Mouse (Mus musculus): ENCODE results near the gene Otud4.
"Not testable (repeated sequence)": the region's sequence is repeated elsewhere in the genome, so short reads cannot be mapped to it uniquely, and the experiment has no call there.

Otud4 gene

GRCm38 (mm10) chr8:79639586-79640451 is at the start of gene Otud4:
TSS of gene Otud4 (plus strand) at chr8:79639618.
- DNase-seq = peak; percentile 50 to 52

- no peak for DNase-seq
Observed at GRCm38 (mm10) chr8:79600962-79601361, 38.5 kb upstream of the Otud4 start.

- not testable (repeated sequence) for DNase-seq
Observed at GRCm38 (mm10) chr8:79603204-79603603, 36.2 kb upstream of the Otud4 start.

- no peak for DNase-seq
Observed at GRCm38 (mm10) chr8:79606225-79606624, 33.2 kb upstream of the Otud4 start.

- no peak for DNase-seq
Observed at GRCm38 (mm10) chr8:79606751-79607300, 32.6 kb upstream of the Otud4 start.

DNA sequence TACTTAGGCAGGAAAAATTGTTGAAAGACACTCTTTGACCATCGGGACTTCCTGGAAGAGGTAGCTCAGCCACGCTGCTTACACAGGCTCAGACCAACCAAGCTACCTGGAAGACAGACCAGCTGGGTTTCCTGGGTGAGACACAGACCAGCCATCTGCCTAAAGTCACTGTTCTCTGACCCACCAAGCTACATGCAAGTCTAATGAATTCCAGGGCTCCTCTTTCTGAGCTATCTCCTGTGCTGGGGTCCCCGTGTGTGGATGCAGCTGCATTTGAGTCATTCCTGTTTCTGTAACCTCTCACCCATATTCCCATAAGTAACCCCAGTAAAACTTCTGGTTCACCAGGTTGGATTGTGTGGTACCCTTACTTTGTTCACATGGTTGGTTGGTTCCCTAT is 30.7 kb upstream of the Otud4 start:
- DNase-seq = no peak

- DNase-seq = no peak
Observed at GRCm38 (mm10) chr8:79610268-79610667, 29.1 kb upstream of the Otud4 start.

DNA sequence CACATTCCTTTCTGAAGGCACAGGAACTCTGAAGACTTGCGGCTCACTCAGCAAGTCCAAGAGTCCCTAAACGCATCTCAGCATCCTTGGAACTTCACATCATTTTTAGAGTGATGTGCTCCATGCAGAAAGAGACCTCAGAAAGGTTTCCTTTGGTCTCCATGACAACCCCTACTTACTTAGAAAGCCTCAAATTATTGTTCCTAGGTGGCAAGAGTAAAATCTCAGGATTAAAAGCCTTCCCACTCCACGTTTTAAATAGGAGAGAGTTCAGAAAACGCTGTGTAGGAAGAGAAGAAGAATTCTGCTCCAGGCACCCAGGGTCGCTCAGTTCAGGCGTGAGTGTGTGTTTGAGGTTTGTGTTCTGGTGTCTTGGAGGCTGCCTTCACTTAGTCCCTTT is 27.1 kb upstream of the Otud4 start:
- no peak for DNase-seq

DNA sequence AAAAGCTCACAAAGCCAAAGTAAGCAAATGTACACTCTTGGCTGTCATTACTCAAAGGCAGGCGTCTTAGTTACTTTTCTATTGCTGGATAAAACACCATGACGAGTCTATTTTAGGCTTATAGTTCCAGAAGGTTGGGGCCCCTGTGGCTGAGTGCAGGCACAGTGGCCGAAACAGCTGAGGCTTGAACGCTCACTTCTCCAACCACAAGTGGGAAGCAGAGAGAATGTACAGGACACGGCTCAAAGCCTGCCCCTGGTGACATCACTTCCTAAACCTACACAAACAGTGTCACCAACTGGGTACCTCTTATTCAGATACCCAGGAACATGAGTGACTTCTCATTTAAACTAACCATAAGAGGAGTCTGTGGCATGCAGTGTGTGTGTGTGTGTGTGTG is 26.5 kb upstream of the Otud4 start:
- DNase-seq = no peak

DNA sequence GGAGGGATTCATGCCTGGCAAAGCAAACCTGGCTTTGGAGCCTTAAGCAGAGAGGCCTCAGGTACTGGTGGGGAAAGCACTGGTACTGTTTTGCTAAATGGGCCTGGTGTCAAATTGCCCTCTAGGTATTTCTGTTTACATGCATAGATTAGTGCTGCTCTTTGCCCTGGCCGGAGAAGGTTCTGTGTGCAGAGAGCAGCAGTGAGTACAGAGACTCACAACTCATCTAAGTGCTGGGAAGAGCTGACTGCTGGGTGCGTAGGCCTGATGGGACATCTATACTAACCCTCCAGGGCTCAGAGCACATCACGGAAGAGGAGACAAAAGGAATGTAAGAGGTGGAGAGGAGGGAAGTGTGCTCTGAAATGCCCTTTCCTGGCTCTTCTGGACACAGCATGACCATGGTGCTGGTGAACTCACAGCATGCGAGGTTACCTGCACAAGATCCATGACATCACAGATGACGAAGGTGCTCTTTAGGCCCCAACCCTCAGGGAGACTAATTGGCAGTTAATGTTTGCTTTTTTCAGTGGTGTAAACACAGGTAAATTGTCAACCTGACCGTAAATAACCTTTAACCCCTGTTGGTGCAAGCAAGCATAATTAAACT is 23.6 kb upstream of the Otud4 start:
- DNase-seq = no peak

GRCm38 (mm10) chr8:79618906-79619305 is 20.5 kb upstream of the Otud4 start:
- no peak for DNase-seq

GRCm38 (mm10) chr8:79619353-79619752 is 20.1 kb upstream of the Otud4 start:
- no peak for DNase-seq

GRCm38 (mm10) chr8:79620000-79620399 is 19.4 kb upstream of the Otud4 start:
- no peak for DNase-seq

DNA sequence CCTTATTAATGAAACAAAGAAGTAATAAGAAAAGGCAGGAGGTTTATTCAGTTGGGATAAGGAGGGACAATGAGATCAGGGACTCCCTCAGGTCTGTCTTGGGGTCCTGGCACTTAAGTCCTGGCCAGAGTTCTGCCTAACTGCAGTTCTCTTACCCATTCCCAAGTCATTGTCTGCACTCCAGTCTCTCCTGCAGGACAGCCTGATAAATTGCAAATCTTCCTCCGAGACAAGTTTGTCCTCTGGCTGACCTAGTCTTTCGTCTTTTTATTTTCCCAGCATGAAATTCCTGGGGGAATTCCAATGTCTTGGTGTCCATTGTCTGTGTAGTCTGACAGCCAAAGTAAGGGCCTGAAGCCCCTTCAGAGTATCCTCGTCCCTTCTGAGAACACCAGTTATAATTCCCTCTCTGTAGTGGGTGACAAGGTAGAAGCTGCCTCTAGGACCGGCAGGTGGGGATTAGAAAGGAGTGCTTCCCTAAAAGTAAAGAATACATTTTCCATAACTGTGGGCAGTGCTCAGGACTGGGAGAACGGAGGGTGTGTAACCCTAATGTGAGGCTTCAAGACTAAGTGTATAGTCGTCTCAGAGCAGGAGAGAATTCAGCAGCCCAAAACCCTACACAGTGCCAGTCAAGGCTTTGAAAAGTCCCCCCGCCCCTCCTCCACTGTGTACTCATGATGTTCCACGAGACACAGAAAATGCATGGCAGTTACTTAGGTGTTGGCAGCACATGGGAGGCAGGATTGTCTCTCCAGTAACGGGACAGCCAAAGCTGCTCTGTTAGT is 18.7 kb upstream of the Otud4 start:
- no peak for DNase-seq

GRCm38 (mm10) chr8:79622346-79622745 is 17.1 kb upstream of the Otud4 start:
- no peak for DNase-seq

DNA sequence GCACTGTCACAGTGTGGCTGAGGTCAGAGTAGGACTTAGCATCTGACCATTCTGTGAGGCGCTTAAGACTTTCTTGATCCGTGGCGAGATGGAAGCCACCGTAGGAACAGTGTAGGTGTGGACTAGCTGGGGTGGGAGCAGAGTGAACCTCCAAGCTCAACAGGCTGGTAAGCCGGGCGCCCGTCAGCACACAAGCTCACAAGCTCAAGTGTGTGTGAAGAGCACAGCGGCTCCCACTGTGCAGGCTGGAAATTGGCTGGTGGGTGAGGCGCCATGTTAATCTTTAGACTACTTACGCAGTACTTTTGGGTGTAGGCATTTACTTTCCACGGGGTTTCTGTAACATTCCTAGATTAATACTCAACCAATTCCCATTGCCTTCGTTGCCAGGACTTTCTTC is 16.1 kb upstream of the Otud4 start:
- DNase-seq = no peak

DNA sequence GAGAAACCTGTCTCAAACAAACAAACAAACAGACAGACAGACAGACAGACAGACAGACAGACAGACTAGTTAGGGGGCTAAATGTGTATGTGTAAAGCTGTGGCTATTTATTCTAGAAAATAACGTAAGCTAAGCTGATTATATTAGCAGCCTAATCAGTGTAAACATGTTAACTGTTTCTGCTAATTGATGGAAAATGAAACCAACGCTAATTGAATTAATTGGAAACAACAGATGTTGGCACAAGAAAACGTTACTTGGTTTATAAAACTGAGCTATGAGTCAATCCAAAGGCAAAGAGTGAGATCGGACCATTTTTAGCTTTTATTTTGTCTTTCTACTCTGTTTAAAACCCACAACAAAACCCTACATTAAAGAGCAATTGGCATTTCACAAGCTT is 15.0 kb upstream of the Otud4 start:
- DNase-seq = no peak

DNA sequence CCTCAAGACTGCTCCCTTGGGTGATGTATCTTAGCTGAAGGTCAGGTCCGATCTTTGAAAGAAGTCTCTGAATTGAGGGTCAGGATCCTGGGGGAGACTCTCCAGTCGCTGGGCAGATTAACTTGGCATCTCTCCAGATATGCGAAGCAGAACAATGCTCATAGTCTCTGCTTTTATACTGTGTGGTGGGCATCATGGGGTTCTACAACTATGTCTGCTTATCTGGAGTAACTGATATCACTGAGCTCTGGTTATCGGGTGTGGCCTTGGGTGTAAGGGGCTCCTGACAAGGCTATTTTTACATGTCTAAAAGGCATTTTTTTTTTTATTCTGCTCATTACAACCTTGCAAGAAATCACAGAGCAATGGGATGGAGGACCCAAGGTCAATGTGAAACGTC is 13.2 kb upstream of the Otud4 start:
- no peak for DNase-seq

DNA sequence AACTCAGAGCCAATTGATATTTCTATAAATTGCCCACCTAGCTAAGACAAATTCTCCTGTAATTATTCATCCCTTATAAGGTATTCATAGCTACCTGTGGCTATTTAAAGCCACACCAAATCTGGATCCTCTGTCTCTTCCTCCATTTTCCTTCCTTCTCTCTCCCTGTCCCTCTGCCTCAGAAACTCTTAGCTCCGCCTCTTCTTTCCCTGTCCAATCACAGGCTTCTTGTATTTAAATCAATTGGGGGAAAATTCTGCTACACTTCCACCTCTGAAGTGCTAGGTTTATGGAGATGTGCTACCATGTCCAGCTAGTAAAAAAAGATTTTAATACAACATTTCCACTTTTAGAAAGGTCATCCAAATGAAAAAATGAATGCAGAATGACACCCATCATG is 3.9 kb upstream of the Otud4 start:
- DNase-seq = no peak

DNA sequence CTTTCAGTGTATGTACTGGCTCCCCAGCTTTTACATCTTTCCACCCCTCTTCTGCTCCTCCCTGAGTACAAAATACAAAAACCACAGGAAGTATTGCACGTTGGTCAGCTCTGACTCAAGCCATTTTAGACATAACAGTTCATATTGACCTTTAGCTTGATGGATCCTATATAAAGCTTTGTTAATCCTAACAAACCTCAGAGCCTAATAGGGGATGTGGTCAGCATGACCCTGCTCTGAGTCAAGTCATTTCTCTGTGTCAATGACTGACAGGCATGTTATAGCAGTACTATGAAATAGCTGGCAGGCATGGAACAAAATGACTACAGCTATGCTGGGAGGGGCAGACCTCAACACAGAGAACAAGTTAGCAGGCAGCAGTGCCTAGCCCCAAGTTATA is 3.3 kb upstream of the Otud4 start:
- no peak for DNase-seq

DNA sequence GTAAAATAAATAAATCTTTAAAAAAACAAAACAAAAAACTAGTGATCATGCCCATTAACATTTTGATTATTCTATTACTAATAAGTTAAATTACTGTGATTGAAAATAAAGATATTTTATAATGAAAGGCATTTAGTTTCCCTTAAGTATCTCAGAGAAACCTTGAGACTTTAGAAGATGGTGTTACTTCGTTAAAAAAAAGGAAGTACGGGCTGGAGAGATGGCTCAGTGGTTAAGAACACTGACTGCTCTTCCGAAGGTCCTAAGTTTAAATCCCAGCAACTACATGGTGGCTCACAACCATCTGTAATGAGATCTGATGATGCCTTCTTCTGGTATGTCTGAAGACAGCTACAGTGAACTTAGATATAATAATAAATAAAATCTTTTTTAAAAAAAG is 2.2 kb upstream of the Otud4 start:
- DNase-seq = no peak

DNA sequence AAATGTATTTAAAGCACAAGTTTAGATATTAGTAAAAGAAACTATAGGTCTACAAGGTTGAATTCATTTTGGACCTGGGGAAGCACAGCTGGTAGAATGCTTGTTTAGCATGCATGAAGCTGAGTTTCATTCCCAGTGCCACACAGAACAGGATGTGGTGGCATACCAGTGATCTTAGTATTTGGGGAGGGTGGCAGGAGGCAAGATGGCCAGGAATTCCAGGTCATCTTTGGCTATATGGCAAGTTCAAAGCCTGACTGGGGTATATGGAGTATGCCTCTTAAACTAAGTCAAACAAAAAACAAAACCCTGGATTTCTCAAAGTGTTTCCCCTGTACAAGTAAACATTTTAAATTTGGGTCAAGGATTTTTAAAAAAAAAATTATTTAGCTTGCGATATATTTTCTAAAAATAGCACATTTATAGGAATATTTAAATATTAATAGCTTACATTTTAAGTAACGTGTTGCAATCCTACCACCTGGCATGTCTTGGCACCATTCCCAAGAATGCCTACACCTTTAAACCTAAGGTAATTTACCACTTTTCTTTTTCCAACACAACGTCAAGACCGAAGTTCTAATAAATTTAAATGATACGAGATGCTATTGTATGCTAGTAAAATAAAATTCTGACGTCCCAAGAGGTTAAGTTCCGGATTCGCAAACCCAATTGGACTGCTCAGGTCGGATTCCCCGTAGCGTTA is 1.3 kb upstream of the Otud4 start:
- peak; percentile 12 to 42 for DNase-seq
